Mouse (Mus musculus): Measurements from ENCODE around the gene Irs1.

- TF ChIP-seq POLR2A (IDR thresholded peaks at IDR 0.05; ENCODE audit: insufficient read length, low read depth) (no peak), MAX (IDR thresholded peaks at IDR 0.05; ENCODE audit: low read depth) (no peak)
Observed at GRCm38 (mm10) chr1:82289990-82290681, 1.1 kb downstream of the Irs1 start.

Measured in myocyte (in vitro differentiated cells).